Mouse (Mus musculus) gastrocnemius, postnatal 36 days (tissue): ENCODE measurements around the gene Entpd1. TPM values are rescaled to one million over a fixed set of nuclear protein-coding genes. Genes with fewer than 3 reads are reported as not detected.
A peak's percentile ranks its signal among the peaks of the same experiment; 100 is the strongest.
"Not testable (repeated sequence)": the region's sequence is repeated elsewhere in the genome, so short reads cannot be mapped to it uniquely, and the experiment has no call there.

ENCODE experiments used
- DNase-seq, 2 experiments: peaks; one replicate each; pipeline ENCODE4 v3.0.0; 2022
- intact Hi-C: fragments of 180-260 bp; cut with DNase I; formaldehyde crosslinking; loops from one replicate; pipeline ENCODE4 v1.15.1; 2025
- long read RNA-seq, 2 experiments: library from polyadenylated mRNA; stranded (forward); transcript quantifications; one replicate each; pipeline ENCODE4 v2.0.0; 2021
- total RNA-seq, 2 experiments: library from RNA; stranded (reverse); gene quantifications; 2 replicates each; pipeline ENCODE4 v1.2.3; 2021

The Entpd1 gene
- total RNA-seq = 10 to 100 TPM in 1 of 2 experiments, 1 to 10 TPM in 1; 8.9 to 12.9 TPM
- long read RNA-seq, experiment 1, full-length matches to known transcripts = 1 of 6 reads
- long read RNA-seq, experiment 1, partial matches to known transcripts = 2 of 6 reads
- long read RNA-seq, experiment 1, other reads (novel, unspliced or antisense) = 3 of 6 reads
- long read RNA-seq, experiment 2, full-length matches to known transcripts = 1 of 6 reads
- long read RNA-seq, experiment 2, partial matches to known transcripts = 2 of 6 reads
- long read RNA-seq, experiment 2, other reads (novel, unspliced or antisense) = 3 of 6 reads

GRCm38 (mm10) chr19:40611830-40612506, at the start of gene Entpd1, which contains the start of gene Tctn3:
Entpd1 (plus strand) TSS chr19:40612366.
Tctn3 (minus strand) TSS chr19:40612233.
- DNase-seq = peak; percentile 92 to 95
- intact Hi-C loops = loop anchor here (5.0 kb wide), 1 partner anchor 110 kb away; no protein-coding TSS in a partner anchor

GRCm38 (mm10) chr19:40563880-40564645, 48.1 kb upstream of the Entpd1 start:
- no peak for DNase-seq
- intact Hi-C loops = no loop called here

GRCm38 (mm10) chr19:40567616-40568015, 44.5 kb upstream of the Entpd1 start:
- intact Hi-C loops = no loop called here
- no peak for DNase-seq

GRCm38 (mm10) chr19:40570726-40571125, 41.4 kb upstream of the Entpd1 start:
- DNase-seq = no peak
- intact Hi-C loops = no loop called here

- DNase-seq = no peak
- intact Hi-C loops = no loop called here
Observed at GRCm38 (mm10) chr19:40575438-40575837, 36.7 kb upstream of the Entpd1 start.

GRCm38 (mm10) chr19:40580902-40581301, 31.3 kb upstream of the Entpd1 start:
- no peak for DNase-seq
- intact Hi-C loops = no loop called here

GRCm38 (mm10) chr19:40581662-40582061, 30.5 kb upstream of the Entpd1 start:
- intact Hi-C loops = no loop called here
- DNase-seq = no peak

- no peak for DNase-seq
- intact Hi-C loops = no loop called here
Observed at GRCm38 (mm10) chr19:40586908-40587307, 25.3 kb upstream of the Entpd1 start.

GRCm38 (mm10) chr19:40587491-40588292, 24.5 kb upstream of the Entpd1 start:
- intact Hi-C loops = no loop called here
- no peak for DNase-seq

GRCm38 (mm10) chr19:40588293-40588654, 23.9 kb upstream of the Entpd1 start, which contains the start of gene Aldh18a1:
Aldh18a1 (minus strand) TSS chr19:40588463.
- DNase-seq = peak; percentile 89 to 92

GRCm38 (mm10) chr19:40588847-40589529, 23.2 kb upstream of the Entpd1 start:
- peak; percentile 81 to 82 for DNase-seq
- intact Hi-C loops = no loop called here

More at GRCm38 (mm10) chr19:40588293-40588654, 23.9 kb upstream of the Entpd1 start, which contains the start of gene Aldh18a1:
- intact Hi-C loops = no loop called here

GRCm38 (mm10) chr19:40589530-40589880, 22.7 kb upstream of the Entpd1 start:
- DNase-seq = no peak
- intact Hi-C loops = no loop called here

GRCm38 (mm10) chr19:40595231-40595630, 16.9 kb upstream of the Entpd1 start:
- intact Hi-C loops = no loop called here

GRCm38 (mm10) chr19:40595831-40596230, 16.3 kb upstream of the Entpd1 start:
- DNase-seq = no peak
- intact Hi-C loops = no loop called here

More at GRCm38 (mm10) chr19:40595231-40595630, 16.9 kb upstream of the Entpd1 start:
- DNase-seq = no peak

- intact Hi-C loops, DNase-seq: not testable (repeated sequence)
Observed at GRCm38 (mm10) chr19:40600846-40601245, 11.3 kb upstream of the Entpd1 start.

GRCm38 (mm10) chr19:40601870-40602269, 10.3 kb upstream of the Entpd1 start:
- intact Hi-C loops = no loop called here
- DNase-seq = no peak

- intact Hi-C loops = no loop called here
- no peak for DNase-seq
Observed at GRCm38 (mm10) chr19:40605189-40605588, 7.0 kb upstream of the Entpd1 start.

GRCm38 (mm10) chr19:40607676-40608075, 4.5 kb upstream of the Entpd1 start:
- no peak for DNase-seq
- intact Hi-C loops = no loop called here

- intact Hi-C loops = loop anchor here (5.0 kb wide), 1 partner anchor 107 kb away; no protein-coding TSS in a partner anchor
- no peak for DNase-seq
Observed at GRCm38 (mm10) chr19:40614811-40615210, 2.6 kb downstream of the Entpd1 start.

GRCm38 (mm10) chr19:40616021-40616420, 3.9 kb downstream of the Entpd1 start:
- intact Hi-C loops = no loop called here

More at GRCm38 (mm10) chr19:40616021-40616420, 3.9 kb downstream of the Entpd1 start:
- no peak for DNase-seq
